Mouse (Mus musculus): ENCODE data around the gene Iqcm.
A peak's percentile ranks its signal among the peaks of the same experiment; 100 is the strongest.
"Not testable (repeated sequence)": the region's sequence is repeated elsewhere in the genome, so short reads cannot be mapped to it uniquely, and the experiment has no call there.

Gene Iqcm

DNA sequence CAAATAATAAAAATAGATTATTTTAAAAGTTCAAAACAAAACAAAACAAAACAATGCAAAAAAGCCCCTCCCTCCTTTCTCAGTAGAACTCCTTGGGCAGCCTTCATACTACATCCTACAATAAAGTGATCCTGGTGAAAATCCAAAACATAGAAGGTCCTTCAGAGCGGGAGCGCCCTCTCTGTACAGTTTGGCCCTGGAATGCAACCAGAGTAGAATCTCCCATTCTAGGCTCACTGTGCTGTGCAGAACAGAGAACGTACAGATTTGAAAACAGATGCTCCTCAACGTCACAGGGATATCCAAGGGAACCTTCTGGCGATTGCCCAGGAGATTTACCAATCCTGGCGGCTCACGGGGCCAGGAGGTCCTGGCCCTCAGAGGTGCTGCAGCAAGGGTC is at the start of gene Iqcm:
Iqcm (plus strand) TSS at position 301 of the 400 bp plus-strand sequence.
- DNase-seq (ENCODE audit: low read depth, low spot score), result no peak

DNA sequence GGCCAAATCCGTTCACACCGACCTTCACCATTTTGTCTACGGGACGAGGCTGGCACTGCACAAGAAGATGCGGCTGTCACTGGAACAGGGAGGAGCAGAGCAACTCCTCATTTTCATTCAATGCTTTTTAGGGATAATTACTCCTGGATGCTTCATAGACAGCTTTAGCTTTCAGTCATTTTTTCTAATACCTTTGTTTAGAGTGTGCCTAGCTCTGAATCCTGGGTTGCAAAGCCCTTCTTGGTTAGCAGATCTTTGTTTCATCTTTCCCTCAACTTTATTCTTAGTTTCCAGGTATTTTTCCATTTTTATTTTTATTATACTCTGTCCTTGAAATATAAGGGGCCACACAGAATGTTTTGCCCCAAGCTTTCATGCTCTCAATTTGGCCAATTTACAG is 42.0 kb upstream of the Iqcm start, which contains the start of gene Gm10358:
Gm10358 (minus strand) TSS at position 101 of the 400 bp plus-strand sequence.
- no peak for DNase-seq (ENCODE audit: low read depth, low spot score)

DNA sequence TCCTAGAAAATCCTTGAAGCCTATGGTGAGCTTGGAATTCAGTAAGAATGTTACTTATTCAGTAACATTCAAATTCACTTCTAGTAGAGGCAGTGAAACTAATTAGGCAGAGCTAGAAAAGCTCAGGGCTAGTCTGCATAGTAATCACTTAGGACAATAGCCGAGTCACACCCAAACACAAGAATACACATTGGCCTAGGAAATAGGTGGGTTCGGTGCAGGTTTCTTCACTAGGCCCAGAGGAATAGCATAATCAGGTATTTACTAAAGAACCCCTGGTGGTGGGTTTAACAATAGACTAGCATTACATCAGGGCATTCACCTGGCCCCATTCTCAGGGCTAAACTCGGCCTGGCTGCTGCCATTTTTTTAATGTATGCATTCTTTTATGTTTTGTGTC is 32.8 kb upstream of the Iqcm start:
- DNase-seq (ENCODE audit: low read depth, low spot score), result not testable (repeated sequence)

DNA sequence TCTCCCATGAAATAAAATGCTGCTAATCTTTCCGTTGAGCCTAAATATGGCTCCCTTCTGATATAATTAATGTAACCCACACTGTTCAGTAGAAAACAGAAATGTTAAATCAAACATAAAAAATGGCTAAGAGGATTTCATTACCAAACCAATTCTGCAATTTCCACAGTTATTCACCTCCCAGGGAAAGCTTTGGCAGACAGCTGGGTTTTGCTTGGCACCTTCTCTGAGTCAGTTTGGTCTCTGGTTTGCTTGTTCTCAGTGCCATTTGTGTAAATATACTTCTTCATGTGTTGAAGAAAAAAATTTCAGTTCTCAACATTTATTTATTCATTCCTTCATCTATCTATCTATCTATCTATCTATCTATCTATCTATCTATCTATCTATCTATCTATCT is 28.3 kb downstream of the Iqcm start:
- DNase-seq (ENCODE audit: low read depth, low spot score), result no peak

DNA sequence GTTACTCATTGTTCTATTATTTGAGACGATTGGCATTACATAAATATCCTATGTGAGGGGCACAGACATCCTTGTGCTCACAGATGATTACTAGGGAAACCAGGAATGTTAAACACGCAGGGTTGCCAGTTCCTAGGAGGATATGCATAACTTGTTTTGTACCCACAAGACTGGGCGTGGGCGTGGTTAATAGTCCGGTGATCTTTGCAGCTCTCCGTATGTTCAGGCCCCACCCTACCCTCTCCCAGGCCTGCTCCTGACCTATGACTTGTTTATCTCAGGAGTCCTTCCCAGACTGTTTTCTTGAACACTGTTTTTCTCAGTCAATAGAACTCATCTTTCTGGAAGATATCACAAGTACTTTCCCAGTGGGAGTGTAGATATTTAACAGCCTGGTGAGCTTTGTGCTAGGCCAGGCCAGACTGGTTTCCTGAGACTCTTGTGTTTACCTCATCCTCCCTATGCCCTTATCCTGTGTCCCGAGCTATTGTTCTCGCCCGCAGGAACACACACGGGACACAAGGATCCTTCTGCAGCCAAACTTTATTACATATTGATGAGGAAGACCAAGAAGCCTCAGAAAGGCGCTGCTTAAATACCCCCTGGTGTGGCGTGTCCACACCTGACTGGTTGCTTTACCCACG is 40.7 kb downstream of the Iqcm start:
- DNase-seq (ENCODE audit: low read depth, low spot score), result peak; percentile 9

DNA sequence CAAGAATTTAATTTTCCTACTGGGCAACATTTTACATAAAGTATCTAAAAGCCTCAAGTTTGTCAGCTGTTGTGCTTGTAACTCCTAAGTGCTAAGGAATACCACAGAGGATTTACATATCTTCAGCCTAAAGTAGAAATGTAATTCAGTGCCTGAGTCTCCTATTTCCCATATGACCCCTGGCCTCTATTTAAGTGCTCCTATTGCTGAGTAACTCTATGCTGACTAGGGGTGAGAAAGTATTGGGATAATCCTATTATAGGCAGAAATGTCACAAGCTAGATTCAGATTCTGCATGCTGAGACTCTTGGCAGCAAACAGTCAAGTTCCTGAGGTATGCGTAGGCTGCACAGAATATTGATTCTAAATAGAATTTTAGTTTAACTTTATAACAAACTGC is 60.8 kb downstream of the Iqcm start:
- no peak for DNase-seq (ENCODE audit: low read depth, low spot score)

DNA sequence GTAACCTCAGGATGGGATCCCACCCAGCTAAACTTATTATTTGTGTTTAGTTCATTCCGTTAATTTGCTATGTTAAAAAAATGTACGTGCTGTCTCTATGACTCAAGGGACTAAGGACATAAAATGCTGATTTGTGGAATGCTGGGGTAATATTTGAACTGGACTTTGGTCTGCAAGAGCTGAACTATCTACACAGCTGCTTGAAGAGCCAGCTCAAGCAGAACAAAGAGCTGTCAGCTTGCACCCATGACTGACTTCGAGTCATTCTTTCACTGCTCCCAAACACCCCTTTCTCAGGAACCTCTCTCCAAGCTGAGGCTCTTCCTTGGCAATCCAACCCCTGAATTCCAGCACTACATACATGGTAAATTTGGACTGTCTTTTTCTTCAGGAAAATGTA is 65.3 kb downstream of the Iqcm start:
- DNase-seq (ENCODE audit: low read depth, low spot score), result no peak

DNA sequence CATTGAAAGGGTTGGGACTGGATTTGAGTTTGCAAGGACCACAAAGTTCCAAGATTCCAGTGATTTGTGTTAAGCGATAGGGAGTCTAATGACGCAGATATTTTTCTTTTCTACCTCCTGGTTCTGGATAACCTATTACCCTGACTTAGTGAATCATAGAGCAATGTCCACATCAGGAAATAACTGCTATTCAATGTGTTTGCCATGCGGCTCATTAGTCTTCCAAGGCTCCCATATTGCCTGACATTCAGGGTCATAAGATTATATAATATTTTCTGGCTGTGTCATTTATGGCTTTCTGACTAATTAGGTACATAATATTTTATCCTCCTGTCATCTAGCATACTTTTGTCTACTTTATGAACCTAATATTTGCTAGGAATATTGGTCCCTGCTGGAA is 100.8 kb downstream of the Iqcm start:
- no peak for DNase-seq (ENCODE audit: low read depth, low spot score)

DNA sequence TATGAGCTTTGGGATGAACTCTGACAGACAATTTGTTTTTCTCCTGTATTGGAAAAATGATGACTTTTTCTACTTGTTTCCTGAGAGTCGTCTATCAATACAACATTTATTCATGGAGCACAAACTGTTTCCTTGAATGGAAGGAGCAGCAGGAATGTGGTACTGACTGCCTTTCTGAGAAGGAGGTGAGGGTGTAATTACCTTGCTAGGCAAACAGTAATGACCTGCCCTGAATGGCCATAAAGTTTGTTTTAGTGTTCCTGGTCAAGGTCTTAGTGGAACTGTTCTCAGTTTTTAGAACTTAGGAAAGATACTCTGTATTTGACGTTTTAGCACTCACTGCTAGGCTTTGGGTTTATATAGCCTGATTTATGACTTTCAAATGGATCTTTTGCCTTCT is 147.8 kb downstream of the Iqcm start:
- no peak for DNase-seq (ENCODE audit: low read depth, low spot score)

DNA sequence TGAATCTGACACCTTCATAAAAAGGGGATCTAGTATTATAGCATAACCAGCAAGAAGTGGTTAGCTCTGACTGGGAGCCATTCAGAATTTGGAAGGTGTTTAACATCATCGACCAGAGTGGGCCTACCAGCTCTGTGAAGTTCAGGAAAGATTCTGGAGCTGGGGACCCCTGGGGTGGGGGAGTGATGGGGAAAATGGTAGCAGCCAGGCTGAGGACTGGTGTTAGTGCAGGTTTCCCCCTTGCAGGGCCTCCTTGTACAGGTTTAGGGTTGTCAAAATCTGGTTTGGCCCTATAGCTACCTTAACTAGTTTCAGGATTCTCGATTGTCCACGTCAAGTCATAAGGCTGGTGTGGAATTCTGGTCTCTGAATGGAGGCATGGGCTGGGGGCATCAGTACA is 194.5 kb downstream of the Iqcm start:
- DNase-seq (ENCODE audit: low read depth, low spot score), result no peak

DNA sequence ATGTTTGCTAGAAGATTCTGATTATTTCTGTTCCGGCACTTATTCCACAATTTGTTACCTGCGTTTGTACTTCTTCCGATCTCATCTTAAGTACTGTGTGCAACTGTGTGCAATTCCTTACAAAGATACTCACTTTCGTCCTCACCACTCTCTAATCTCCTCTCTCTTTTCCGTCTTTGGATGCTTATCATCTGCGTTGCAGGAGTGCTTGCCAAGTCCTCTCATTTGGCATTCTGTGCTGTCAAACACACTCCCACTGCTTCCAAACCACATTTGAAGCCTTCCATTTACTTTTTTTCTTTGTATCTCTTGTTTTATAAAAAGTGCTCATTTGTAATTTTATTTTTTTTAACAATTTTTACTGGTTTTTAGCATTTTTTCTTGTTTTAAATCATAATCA is 210.8 kb downstream of the Iqcm start:
- DNase-seq (ENCODE audit: low read depth, low spot score), result no peak

DNA sequence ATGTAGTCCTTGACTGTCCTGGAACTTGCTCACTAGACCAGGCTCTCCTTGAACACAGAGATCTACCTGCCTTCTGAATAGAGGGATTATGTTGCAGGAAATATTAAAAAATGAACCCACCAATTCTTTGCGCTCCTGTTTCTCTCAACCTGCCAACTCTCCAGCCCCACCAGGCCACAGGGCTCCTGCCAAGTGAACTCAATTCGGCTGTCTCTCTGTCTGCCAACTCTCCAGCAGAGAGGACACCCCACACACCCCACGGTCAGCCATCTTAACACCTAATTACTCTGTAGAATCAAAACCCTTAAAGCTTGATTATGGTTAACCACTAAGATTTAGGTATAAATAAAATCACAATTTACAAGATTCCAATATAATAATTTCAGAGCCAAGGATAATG is 298.1 kb downstream of the Iqcm start:
- DNase-seq (ENCODE audit: low read depth, low spot score), result no peak

DNA sequence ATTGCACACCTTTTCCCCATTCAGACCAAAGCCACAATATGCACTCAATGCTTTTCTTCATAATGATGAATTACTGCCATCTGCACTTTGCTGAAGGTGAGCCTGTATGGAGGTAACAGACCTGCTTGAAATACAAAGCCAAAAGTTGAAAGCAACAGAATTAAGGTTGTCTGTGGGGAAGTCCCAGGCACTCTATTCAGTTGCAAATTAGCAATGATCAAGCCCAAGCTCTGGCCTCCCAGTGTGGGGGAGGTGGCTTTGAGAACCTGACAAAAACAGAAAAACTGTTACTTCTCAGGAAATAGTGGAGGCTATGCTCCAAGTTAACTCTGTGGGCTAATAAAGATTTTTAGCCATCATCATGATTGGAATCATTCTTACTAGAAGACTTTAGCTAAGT is 307.1 kb downstream of the Iqcm start:
- no peak for DNase-seq (ENCODE audit: low read depth, low spot score)

DNA sequence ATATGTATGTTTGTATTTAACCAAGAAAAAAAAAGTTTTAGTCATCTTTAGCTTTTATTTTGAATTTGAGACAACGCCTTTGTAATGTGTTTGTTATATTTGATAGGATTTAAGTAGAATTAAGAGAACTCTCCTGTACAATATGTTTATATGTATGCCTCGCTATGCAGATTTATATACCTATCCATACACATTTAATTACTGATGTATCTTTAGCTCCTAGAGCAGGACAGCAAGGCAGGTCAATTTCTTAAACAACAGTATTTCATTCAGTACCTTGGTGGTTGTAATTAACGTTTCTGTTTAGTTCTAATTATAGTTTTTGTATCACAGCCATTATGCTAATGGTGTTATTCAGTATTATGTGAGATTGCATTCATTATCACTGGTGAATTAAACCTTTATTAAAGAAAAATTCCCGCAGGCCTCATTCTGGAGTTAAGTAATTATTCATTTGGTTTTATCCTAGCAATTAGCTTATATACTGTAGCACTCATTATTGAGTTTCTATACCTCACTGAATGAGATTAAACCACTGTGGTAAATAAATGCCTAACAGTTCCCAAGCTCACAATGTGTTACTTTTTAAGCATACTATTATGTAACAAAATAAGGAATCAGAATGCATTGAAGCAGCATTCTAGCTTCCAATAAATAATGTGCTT is 380.1 kb downstream of the Iqcm start:
- no peak for DNase-seq (ENCODE audit: low read depth, low spot score)

DNA sequence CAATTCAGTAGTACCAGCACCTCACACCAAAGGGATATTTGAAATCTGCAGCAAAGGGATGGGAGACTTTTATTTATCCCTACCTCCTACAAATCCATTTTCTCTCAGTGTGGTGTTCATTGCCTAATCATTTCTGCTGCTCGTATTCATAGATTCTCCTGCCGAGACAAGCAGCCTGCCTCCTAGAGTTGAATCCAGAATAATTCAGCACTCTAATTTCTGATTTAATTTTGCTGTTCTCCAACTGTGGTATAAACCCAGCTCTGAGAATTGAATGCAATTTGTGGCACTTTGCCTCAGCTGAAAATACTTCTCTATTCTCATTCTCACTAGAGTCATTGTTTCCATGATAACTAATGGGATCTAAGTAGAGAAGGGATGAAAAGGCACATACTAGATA is 386.8 kb downstream of the Iqcm start:
- no peak for DNase-seq (ENCODE audit: low read depth, low spot score)

DNA sequence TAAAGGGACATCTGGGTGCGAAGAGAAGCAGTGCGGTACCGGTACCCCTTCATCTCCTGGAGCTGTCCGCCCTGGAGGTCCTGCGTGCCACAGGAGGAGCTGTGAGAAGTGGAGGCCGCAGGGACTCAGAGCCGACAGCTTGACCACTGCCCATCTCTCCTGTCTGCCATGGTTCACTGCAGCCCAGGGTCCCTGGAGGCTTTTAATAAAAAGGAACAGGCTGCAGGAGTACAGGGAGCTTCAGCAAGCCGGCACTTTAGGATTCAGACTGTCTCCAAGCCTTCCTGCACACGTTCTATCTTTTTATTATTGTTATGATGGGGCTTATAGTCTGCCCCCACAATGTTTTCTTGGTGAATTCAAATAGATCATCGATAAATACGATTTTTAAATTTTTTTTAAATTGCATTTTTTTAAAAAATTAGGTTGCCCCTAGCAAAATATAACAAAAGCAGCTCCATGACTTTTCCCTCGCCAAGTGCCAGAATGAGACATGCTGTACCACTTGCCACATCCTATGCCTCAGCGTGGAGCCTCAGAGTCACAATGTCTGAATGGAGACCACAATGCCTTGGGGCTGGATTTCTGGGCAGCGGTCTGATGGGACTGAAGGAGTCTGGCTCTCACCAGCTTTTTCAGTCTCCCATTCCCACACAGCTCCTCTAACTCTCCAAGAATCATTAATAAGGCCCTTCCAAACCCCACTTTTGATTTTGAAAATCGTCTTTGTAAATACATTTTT is 469.3 kb downstream of the Iqcm start:
- DNase-seq (ENCODE audit: low read depth, low spot score), result no peak

DNA sequence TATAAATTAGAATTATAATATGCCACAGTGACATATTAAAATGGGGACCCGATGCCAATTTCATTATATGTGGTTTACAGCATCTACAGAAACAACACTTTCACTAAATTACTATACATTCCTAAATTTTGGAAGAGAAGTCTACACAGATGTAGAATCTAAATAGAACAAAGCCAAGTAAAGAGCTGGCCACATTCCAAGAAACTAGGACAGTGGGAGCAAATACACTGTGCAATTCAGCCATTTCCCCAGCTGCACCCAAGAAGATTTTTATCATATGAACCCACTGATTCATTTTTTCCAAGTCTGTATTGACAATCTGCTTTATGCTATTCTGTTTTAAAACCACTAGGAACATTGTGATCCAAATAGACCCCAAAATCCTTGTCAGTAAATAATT is 500.7 kb downstream of the Iqcm start:
- no peak for DNase-seq (ENCODE audit: low read depth, low spot score)

DNA sequence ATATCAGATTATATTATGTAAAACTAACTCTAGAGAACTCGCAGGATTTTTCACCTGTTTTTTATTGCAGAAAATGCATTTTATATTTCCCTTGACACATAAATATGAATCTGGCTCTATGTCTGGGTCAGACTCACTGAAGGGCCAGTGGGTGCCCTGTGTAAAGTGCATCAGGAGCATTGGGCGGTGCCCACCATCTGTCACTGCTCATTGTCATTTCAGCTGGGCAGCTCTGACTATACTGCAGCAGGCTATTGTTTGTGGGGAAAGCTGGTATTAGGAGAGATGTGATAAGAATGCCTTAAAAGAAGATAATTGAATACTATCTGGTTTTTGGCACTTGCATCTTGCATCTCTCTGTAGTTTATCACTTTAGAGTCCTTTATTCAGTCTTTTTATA is 507.5 kb downstream of the Iqcm start:
- DNase-seq (ENCODE audit: low read depth, low spot score), result no peak

DNA sequence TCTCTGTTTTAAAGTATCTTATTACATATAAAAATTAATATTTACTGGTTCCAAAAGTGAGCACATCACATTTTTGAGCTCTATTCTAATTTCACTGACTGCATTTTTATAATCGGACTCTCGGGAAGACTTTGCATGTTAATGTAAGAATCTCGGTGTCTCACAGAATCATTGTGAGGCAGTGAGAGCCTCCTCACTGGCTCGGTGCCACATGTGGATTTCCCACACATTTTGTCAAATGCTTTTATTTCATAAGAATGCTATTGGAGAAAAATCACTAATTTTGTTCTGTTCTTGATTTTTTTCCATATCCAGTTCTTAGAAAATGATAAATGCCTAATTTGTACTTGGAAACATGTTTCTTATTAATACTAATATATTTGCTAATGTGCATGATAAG is 570.0 kb downstream of the Iqcm start:
- DNase-seq (ENCODE audit: low read depth, low spot score), result no peak
